Mouse (Mus musculus) Patski (cell line): ENCODE measurements around the gene Metap1d. TPM values are rescaled to one million over a fixed set of nuclear protein-coding genes. Genes with fewer than 3 reads are reported as not detected.

ENCODE experiments used
- ATAC-seq: fragments of 100-300 bp; one replicate; pipeline ENCODE4 v1.8.0; 2021
- CTCF ChIA-PET: fragments of 350-600 bp; sonication (Branson Sonifier 250); formaldehyde crosslinking; loops from one replicate; lab custom pipeline; 2022; ENCODE audit warnings: inconsistent platforms; lab: Charles Lee
- POLR2A ChIA-PET: fragments of 350-600 bp; sonication (Branson Sonifier 250); formaldehyde crosslinking; loops from one replicate; lab custom pipeline; 2022; ENCODE audit warnings: antibody characterized with exemption, inconsistent platforms; lab: Charles Lee
- DNase-seq: peaks from one replicate; pipeline ENCODE4 v3.0.0-alpha.2; 2011; ENCODE audit warnings: low read depth, low spot score
- H3K27me3 ChIP-seq: fragments of 371-371 bp; one replicate; pipeline ENCODE4 v1.5.1; 2021
- CTCF ChIP-seq: fragments of 100-300 bp; IDR thresholded peaks from one replicate; pipeline ENCODE4 v1.5.1; 2021
- in situ Hi-C: fragments of 300-500 bp; cut with MboI; formaldehyde crosslinking; loops from 3 replicates; pipeline ENCODE4 v1.11.1; 2018; ENCODE audit warnings: low pct_unique_long_range_greater_than_20kb, mixed read lengths
- polyA plus RNA-seq: library from polyadenylated mRNA; unstranded; gene quantifications from one replicate; pipeline ENCODE4 v1.2.3, GENCODE M21; 2021

The Metap1d gene
- polyA plus RNA-seq, 1 experiment from 2014 or later, result 39.8 TPM

- no peak for ATAC-seq
- CTCF ChIA-PET, result no interaction called here
Observed at GRCm38 (mm10) chr2:71523431-71523830, 70.4 kb downstream of the Metap1d start.

GRCm38 (mm10) chr2:71524763-71525162 is 71.7 kb downstream of the Metap1d start:
- in situ Hi-C loops, result no loop called here

More at GRCm38 (mm10) chr2:71523431-71523830, 70.4 kb downstream of the Metap1d start:
- in situ Hi-C loops, result no loop called here
- no peak for TF ChIP-seq CTCF
- H3K27me3 ChIP-seq, result no peaks in the 10 kb centered on the region
- POLR2A ChIA-PET, result no interaction called here
- DNase-seq, result no peak

DNA sequence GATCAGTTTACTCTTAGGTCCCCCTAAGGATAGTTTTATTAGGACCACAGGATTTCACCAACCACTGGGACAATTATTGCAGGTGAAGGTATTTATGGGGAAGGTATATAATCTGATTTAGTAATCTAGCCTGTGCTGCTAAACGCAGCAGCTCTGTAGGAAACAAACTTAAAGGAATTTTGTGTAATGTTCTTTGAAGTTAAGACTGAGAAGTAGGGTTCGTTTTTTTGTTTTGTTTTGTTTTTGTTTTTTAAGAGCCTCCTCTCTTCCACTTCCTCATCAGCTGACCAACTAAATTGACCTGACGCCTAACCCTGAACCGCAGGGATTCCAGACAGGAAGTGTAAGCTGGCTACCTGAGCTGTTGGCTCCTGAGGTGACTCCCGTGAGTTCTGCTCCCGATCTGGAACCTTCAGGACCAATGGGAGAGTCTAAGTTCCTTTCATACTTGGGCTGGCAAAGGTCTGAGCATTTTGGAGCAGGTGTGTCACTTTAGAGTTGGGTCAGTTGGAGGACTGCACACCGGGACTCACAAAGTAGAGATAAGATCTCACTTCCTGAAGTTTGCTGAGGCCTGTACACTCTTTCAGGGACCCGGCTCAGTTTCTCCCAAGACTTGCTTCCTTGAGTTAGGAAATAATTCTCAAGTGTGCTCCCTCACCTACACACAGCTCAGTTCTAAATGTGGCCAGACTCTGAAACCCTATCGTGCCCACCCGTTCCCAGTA is 73.7 kb downstream of the Metap1d start:
- ATAC-seq, result no peak
- CTCF ChIA-PET, result interaction anchor here (1.5 kb wide), 1 partner anchor 27 kb away, joined by 3 read pairs; no protein-coding TSS in a partner anchor
- POLR2A ChIA-PET, result no interaction called here
- TF ChIP-seq CTCF, result no peak
- no peaks in the 10 kb centered on the region for H3K27me3 ChIP-seq
- DNase-seq, result no peak
- in situ Hi-C loops, result no loop called here

More at GRCm38 (mm10) chr2:71524763-71525162, 71.7 kb downstream of the Metap1d start:
- no peak for DNase-seq
- ChIA-PET POLR2A (no interaction called here), CTCF (no interaction called here)
- no peaks in the 10 kb centered on the region for H3K27me3 ChIP-seq
- no peak for ATAC-seq
- TF ChIP-seq CTCF, result no peak

GRCm38 (mm10) chr2:71527323-71528013 is 74.4 kb downstream of the Metap1d start:
- no peak for ATAC-seq

GRCm38 (mm10) chr2:71528014-71528713 is 75.1 kb downstream of the Metap1d start, which contains the start of gene Dlx1:
Gene Dlx1 (plus strand): TSS chr2:71528113.
- DNase-seq (no peak), ATAC-seq (no peak)
- H3K27me3 ChIP-seq, result no peaks in the 10 kb centered on the region
- in situ Hi-C loops, result no loop called here
- CTCF ChIA-PET, result no interaction called here
- TF ChIP-seq CTCF, result no peak
- POLR2A ChIA-PET, result no interaction called here

More at GRCm38 (mm10) chr2:71527323-71528013, 74.4 kb downstream of the Metap1d start:
- no peaks in the 10 kb centered on the region for H3K27me3 ChIP-seq
- ChIA-PET CTCF (interaction anchor here (1.5 kb wide), 1 partner anchor 28 kb away, joined by 3 read pairs; no protein-coding TSS in a partner anchor), POLR2A (no interaction called here)
- DNase-seq, result no peak
- no peak for TF ChIP-seq CTCF
- in situ Hi-C loops, result no loop called here

DNA sequence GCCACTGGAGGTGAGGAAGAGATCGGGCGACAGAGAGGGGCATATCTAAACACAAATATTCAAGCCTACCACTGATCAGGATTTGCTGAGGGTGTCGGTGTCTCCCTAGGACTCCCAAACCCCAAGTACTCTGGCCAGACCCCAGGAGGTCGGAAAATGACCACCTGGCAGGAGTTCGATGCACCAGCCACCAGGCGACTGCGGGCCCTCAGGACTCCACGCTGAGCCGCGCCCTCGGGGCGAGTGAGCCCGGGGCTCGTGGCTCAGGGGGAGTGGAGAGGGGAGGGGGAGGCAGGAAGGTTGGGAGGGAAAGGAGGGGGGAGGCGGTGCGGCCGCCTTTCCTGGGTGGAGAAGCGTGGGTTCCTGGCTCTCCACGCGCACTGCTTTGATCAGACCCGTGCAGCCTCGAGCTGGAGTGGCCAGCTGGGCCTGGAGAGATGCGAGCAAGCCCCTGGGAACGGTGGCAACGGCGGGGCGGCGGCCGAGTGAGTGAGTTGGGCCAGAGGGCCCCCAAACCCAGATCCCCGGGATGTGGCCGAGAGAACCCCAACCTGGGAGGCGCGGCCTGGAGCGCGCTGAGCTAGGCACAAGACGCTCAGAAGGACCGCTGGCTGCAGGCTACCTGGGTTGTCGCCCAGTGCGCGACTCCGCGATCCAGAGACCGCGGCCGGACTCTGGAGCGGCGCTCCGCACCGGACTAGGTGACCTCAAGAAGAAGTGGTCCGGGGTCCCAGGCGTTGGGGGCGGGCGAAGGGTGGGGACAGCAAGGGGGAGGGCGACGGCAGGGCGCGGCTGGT is 75.8 kb downstream of the Metap1d start:
- no peaks in the 10 kb centered on the region for H3K27me3 ChIP-seq
- TF ChIP-seq CTCF, result no peak
- ATAC-seq, result peak; percentile 32
- ChIA-PET POLR2A (interaction anchor here (0.8 kb wide), 1 partner anchor 20 kb away, joined by 3 read pairs; no protein-coding TSS in a partner anchor), CTCF (no interaction called here)
- in situ Hi-C loops, result no loop called here
- DNase-seq, result no peak

- no peaks in the 10 kb centered on the region for H3K27me3 ChIP-seq
- ChIA-PET CTCF (no interaction called here), POLR2A (interaction anchor here (0.8 kb wide), 1 partner anchor 21 kb away, joined by 3 read pairs; no protein-coding TSS in a partner anchor)
- ATAC-seq (peak; percentile 90), DNase-seq (peak; percentile 71)
- in situ Hi-C loops, result no loop called here
- no peak for TF ChIP-seq CTCF
Observed at GRCm38 (mm10) chr2:71529511-71530351, 76.7 kb downstream of the Metap1d start.

DNA sequence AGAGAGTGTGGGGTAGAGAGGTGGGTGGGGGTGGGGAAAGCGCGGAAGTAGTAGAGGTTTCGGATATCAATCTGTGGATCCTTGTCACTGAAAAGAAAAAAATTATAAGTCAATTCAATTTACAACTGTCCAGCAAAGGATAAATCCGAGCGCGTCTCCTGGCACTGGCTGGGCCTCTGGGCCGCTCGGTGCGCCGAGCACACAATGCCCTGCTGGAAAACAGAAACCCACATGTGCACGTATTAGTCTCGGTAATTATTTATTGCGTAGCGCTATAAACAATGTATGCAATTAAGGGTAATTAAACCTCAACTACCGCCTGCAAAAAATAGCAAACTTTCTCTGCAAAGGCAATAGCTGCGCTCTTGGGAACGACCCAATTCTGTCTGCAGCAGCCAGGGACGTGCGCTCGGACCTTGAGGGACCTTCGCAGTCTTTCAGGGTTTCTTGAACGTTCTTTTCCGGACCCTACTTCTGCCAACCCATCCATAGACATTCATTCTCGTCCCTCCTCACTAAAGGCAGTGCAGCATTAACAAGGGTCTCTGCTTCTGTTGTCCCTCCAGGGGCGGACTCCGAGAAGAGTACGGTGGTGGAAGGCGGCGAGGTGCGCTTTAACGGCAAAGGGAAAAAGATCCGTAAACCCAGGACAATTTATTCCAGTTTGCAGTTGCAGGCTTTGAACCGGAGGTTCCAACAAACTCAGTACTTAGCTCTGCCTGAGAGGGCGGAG is 77.5 kb downstream of the Metap1d start:
- POLR2A ChIA-PET, result no interaction called here
- in situ Hi-C loops, result no loop called here
- no peak for TF ChIP-seq CTCF
- CTCF ChIA-PET, result no interaction called here
- DNase-seq, result no peak
- no peak for ATAC-seq
- no peaks in the 10 kb centered on the region for H3K27me3 ChIP-seq

DNA sequence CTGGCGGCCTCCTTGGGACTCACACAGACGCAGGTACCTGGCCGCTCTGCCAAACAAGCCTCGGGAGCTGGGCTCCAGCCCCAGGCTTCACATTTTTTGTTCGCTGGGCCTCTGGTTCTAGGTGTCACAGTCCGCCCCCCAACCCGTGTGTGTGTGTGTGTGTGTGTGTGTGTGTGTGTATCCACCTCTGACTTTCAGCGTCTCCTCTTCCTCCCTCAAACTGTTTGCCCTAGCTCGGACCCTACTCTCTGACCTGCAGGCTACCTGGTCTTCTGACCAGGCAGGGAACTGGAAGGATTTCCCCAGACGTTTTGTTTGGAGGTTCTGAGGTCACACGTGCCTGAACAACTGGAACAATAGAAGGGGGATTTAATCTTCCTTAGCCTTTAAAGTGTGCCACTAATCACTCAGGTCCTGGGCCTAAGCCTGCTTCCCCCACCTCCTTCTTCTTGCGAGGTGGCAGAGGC is 78.1 kb downstream of the Metap1d start:
- no peak for TF ChIP-seq CTCF
- CTCF ChIA-PET, result no interaction called here
- POLR2A ChIA-PET, result no interaction called here
- no peak for ATAC-seq
- in situ Hi-C loops, result no loop called here
- no peak for DNase-seq
- H3K27me3 ChIP-seq, result no peaks in the 10 kb centered on the region
